In genomic region chr16:82431811-82432210, GRCm38 (mm10) we compare ENCODE assay signal across 18 mouse cellular contexts.
DNase-seq lines count a peak whose midpoint lies in the region; ATAC-seq lines count a peak whose summit lies in the region.
"Had no signal": no experiment of that assay in that cellular context is flagged by ENCODE, and none has a peak within 500 bp of the region (broad histone marks: within the 10 kb centered on the region; RNA-seq: fewer than 3 reads in every experiment).

No protein-coding gene starts in this region.

- H3K9ac ChIP-seq in hindbrain, embryonic 11.5 days (ENCODE audit: low read depth, low read length), result no peak overlapping the region
- H3K9ac ChIP-seq: embryonic facial prominence, embryonic 13.5 days; forebrain, embryonic 15.5 days; liver, embryonic 14.5 days had no signal

- H3K4me3 ChIP-seq in hindbrain, embryonic 11.5 days (ENCODE audit: low read depth, low read length), result no peak overlapping the region
- H3K4me3 ChIP-seq: embryonic facial prominence, embryonic 13.5 days; forebrain, embryonic 15.5 days; midbrain, embryonic 10.5 days; myocyte had no signal

- H3K36me3 ChIP-seq in hindbrain, embryonic 11.5 days (ENCODE audit: control insufficient read depth, insufficient read depth, low read length), result no peaks in the 10 kb centered on the region
- H3K36me3 ChIP-seq: embryonic facial prominence, embryonic 13.5 days; forebrain, embryonic 15.5 days; midbrain, embryonic 10.5 days had no signal

- ATAC-seq in frontal cortex, adult (ENCODE audit: low TSS enrichment), result peak; percentile 95
- ATAC-seq in hindbrain, embryonic 11.5 days (ENCODE audit: low FRiP score), result no peak
- ATAC-seq: forebrain, embryonic 15.5 days; hindbrain, embryonic 16.5 days had no signal

- peak; percentile 37 to 84 for DNase-seq in layer of hippocampus, adult 18-20 months (ENCODE audit: low spot score in 2 of 2)
- no peak for DNase-seq in layer of hippocampus, postnatal 10 days (ENCODE audit: low spot score in 2 of 2)
- peak; percentile 7 to 29 for DNase-seq in layer of hippocampus, postnatal 36 days
- peak; percentile 32 to 73 for DNase-seq in right cerebral cortex, postnatal 36 days (ENCODE audit: low spot score in 2 of 2)
- DNase-seq in embryo, embryonic 9.5 days (ENCODE audit: extremely low spot score), result no peak
- no peak for DNase-seq in hindbrain, embryonic 11.5 days (ENCODE audit: low spot score)
- DNase-seq: adrenal gland, postnatal 36 days; cerebellum, postnatal 14 days; kidney, adult 9 months; lung, postnatal 14 days; spleen, adult 18-20 months had no signal

- H3K27ac ChIP-seq in hindbrain, embryonic 11.5 days (ENCODE audit: low read depth, low read length), result no peak overlapping the region
- H3K27ac ChIP-seq: embryonic facial prominence, embryonic 13.5 days; forebrain, embryonic 15.5 days; liver, embryonic 14.5 days; midbrain, embryonic 10.5 days had no signal

- H3K9me3 ChIP-seq in hindbrain, embryonic 11.5 days (ENCODE audit: control insufficient read depth, low read length), result no peaks in the 10 kb centered on the region
- H3K9me3 ChIP-seq: embryonic facial prominence, embryonic 13.5 days; forebrain, embryonic 15.5 days; midbrain, embryonic 10.5 days had no signal

- WGBS in hindbrain, embryonic 11.5 days, result 97% methylated on average over 1 of the region's 1 CpGs

- no peaks in the 10 kb centered on the region for H3K27me3 ChIP-seq in hindbrain, embryonic 11.5 days (ENCODE audit: control insufficient read depth, insufficient read depth, low read length)
- H3K27me3 ChIP-seq: embryonic facial prominence, embryonic 13.5 days; forebrain, embryonic 15.5 days had no signal

- H3K4me2 ChIP-seq in hindbrain, embryonic 11.5 days (replicated peaks; ENCODE audit: low read depth, low read length), result no peak overlapping the region
- H3K4me2 ChIP-seq: embryonic facial prominence, embryonic 13.5 days; forebrain, embryonic 15.5 days had no signal

- H3K4me1 ChIP-seq in hindbrain, embryonic 11.5 days (replicated peaks; ENCODE audit: control insufficient read depth, insufficient read depth, low read length), result no peaks in the 10 kb centered on the region
- H3K4me1 ChIP-seq: embryonic facial prominence, embryonic 13.5 days; forebrain, embryonic 15.5 days; midbrain, embryonic 10.5 days had no signal

Comparison
In these comparisons a context has a peak if more than half of its experiments do, and no peak if none do; other contexts are left out.
1. DNase-seq: peak in layer of hippocampus, adult 18-20 months (2 of 2), layer of hippocampus, postnatal 36 days (2 of 2) and right cerebral cortex, postnatal 36 days (2 of 2); none in layer of hippocampus, postnatal 10 days (0 of 2), embryo, embryonic 9.5 days (single experiment) and hindbrain, embryonic 11.5 days (single experiment).